Mouse (Mus musculus) embryo, embryonic 11.5 days (tissue): ENCODE data around the gene Lrmda.

Experiments
- DNase-seq: peaks from one replicate; pipeline ENCODE4 v3.0.0-alpha.2; 2012; ENCODE audit warnings: low read depth, low spot score

Lrmda gene

DNA sequence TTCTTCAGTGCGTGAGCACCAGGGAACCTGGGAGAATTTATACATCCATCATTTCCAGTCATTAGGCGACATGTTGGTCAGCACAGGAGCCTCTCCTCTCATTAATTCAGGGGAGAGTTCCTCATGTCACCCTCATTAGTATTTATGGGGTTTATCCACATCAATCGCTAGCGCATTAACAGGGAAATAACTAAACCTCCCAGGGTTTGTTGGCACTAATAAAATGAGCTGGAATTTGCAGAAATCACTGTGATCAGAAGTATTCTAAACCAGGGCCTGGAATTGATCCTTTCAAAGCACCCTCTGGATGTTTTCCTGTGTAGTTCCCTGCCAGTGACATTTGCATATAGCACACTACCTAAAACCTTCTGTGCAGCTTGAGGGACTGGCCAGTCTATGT, 382.9 kb downstream of the Lrmda start:
- DNase-seq: no peak

DNA sequence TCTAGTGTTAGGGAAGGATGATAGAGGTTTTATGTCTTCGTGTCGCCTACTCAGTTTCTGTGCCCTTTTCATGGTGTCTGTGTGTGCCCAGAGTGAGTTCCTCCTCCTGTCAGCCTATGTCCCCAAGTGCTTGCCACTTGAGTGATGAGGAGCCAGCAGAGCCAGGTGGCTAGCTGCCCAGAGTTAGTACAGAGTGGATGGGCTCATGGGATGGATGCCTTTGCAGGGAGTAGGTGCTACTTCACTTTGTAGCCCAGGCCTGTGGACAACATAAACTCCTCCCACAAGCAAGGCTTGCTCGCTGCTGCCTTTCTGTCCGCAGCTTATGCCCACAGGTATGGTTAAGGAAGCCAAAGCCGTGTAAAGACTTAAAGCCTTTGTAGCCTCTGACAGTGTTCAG, 387.1 kb downstream of the Lrmda start:
- DNase-seq: no peak

DNA sequence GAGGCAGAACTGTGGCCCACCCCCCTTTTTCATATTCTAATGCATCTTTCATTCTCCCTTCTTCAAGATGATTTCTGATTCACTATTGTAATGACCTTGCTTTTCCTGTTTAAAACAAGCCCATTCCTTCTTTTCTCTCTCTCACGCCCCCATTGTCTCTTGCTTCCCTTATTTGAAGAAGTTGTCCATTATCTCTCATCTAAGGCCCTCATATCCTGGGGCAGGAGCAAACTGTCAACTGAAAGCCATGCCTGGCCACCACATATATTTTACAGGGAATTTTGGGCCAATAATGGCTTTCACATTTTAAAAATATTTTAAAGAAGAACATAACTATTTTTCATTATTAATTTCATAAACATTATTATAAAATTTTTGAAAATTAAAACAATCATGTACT, 391.3 kb downstream of the Lrmda start:
- no peak for DNase-seq

DNA sequence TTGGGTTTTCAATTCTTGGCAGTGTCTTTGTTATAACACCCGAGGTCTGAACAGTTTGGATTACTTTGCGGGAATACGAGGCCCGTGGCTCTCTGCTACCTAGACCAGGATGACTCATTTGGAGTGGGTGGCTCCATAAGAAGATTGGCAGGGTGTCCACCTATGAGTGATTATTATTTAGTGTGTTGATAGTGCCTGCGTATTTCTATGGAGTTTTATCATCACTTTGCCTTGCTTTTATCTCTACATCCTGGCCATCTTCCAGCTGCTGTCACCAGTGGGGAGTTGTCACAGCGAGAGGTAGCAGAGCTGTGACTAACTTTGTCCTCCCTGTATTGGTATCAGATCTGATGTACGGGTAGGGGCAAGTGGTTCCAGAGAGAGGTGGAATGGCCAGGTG, 393.7 kb downstream of the Lrmda start:
- no peak for DNase-seq

DNA sequence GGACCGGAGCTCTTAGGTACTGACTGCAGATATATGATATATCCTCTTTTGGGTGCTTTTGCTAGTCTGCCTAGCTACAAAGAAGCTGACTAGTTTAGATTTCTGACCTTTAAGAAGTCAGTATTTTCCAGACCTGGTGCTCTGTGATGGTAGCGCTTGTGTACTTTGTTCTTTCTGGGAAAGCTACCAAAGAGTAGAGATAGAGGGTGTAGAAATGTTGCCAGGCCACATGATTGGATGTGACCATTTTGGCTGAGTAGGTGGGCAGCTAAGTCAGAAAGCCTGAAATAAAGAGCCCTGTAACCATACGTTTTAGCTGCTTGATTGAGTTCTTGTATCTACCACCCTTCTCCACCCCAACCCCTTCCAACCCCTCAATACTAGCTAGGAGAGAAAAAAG, 398.2 kb downstream of the Lrmda start:
- no peak for DNase-seq

DNA sequence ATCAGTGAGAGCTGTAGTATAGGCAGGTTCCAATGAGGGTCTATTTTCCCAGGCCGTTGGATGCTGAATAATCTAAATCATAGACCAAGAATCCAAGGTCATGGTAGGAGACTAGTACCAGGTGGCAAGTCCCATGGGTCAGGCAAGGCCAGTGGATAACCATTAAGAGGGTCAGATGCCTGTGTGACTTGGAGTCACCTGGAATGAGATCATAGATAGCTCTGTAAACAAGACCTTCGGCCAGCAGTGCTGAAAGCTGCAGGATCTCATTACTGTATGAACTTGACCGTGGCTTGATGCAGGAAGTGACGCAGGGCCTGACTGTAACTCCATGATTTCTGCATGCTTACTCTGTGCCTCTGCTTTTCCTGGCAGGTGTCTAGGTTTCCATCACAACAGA, 402.2 kb downstream of the Lrmda start:
- DNase-seq: no peak

DNA sequence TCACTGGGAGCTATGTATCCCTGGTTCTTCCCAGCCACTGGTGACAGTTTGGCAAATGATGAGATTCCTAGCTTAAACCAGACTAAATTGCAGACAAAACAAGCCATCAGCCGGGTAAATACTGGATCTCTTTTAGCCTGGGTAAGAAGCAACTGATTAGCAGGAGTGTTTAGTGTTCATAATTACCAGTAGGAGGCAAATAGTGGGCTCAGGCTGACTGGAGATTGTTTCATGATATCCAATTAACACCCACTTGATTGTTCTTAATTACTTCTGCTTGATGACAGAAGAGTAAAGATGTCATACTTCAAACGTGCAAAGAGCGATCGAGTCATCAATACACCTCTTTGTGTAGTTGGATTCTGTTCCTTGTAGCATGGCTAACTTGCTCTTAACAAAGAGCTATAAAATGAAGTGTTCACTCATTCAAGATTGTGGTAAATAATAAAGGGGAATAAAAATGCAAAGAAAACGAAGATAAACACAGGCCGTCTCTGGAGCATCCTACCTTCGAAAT, 405.6 kb downstream of the Lrmda start:
- DNase-seq: no peak

DNA sequence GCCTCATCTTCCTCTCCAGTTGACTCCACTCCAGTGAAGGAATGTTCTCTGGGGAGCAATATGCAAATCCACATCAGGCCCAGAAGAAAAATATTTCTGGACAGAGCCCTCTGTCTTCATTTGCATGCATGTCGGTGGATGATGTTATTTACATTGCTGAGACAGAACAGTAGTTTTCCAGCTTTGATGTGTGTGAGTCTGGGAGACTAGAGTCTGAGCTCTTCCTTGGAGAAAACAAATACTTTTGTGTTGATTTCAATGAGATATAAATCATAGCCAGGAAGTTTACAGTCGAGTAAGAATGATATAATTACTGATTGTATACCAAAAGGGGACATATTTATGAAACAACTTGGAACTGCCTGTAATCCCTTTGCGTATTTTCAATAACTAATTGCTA, 415.9 kb downstream of the Lrmda start:
- DNase-seq: no peak

DNA sequence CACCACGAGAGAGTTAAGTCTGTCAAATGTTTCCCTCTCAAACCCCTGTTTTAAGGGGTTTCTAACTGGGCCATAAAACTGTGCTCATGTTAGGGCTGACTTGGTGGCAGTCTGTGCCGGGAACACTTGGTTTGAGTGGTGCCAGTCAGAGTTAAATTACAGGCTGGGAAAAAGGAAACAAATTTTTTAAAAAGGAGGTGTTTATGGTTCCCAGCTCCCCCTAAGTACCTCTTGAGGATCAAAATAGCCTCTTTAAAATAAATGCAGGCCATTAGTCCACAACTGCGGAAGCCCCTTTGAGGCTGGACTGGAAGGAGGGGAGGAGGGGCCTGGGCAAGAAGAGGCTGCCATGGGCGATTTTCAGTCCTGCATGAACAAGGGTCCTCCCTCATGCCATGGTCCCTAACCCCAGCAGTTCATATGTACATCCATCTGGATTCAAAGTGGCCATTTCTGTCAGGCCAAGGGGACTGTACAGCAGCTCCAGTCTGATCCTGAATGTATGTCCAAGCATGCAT, 416.4 kb downstream of the Lrmda start:
- DNase-seq: no peak

DNA sequence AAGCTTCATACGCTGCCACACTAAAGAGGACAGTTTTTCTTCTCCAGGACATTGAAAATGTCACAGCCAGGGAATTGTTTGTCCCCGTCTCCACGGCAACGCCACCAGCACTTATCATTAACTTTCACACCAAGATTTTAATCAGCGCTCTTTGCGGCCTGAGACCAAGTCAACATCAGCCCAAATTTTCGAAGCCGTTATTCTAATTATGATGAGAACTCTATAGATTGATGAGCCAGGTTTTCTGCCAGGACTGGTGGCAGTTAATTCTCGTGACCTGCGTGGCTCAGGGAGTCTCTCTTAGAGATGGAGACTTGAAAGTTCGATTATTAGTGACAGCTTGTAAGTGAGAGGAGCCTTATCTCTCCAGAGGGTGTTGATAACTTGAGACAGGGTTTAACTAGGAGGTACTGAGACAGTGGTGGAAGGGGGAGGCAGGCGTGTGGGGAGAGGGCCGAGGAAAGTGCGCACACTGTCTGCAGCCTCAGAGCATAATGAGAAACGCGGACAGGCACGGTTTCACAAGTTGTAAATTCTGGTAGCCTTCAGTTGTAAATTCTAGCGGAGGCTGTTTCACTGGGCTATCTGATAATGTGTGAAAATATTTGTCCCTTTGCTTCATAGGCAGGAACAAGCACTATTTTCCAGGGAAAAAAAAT, 421.0 kb downstream of the Lrmda start:
- no peak for DNase-seq

DNA sequence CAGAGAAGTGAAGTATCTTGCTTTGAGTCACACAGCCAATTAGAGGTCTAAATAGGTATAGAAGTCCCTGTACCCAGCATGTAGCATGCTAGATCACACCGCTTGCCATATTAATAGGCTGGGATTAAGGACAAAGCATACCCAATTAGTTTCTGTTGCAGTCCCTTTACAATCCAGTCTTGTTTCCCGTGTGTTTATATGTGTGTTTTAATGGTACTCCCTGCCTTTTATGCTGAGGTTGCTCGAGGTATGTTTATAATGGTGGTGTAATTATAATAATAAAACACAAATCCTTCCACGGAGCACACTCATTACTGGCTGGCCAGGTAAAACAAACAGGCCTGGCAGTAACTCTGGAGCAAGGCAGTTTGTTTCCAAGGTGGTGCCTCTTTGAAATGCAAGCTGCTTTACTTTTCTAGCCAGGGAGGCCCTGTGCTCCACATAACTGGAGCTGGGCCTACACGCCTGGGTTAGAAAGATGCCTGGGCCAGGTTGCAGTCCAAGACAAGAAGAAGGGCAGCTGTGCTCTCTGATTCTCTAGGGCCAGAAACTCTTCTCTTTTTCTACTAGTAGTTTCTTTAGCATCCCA, 422.4 kb downstream of the Lrmda start:
- no peak for DNase-seq

DNA sequence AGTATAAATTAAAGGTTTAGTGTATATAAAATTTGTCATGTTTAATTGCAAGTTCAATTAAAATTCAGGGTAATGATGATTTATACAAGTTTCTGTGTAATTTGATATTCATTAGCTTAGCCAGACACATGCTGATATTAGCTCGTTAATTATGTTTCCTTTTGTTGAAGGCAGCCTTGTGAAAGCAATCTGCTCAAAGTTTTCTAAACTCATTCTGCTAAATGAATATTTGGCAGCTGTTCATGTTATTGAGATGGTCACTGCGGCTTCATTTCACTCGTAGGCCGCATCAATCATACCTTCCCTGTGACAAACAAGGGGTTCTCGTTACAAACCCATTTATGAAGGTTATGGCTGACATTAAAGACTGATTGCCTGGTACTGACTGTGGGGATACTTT, 423.2 kb downstream of the Lrmda start:
- no peak for DNase-seq

DNA sequence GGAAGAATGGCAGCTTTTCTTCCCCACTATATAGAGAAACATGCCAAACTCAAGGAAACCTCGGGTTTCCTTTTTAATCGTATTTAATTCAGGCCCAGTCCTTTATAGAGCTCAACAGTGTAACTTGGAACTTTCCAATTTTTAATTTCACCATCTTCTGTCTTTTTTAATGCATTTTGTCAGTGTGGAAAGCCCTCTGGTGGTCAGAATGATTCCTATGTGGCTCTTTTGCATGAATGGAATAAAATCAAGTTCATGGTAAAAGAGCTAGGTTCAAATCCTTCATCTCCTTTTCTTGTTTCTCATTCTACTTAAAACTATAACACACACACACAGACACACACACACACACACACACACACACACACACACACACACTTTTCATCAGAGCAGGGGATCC, 425.0 kb downstream of the Lrmda start:
- no peak for DNase-seq

DNA sequence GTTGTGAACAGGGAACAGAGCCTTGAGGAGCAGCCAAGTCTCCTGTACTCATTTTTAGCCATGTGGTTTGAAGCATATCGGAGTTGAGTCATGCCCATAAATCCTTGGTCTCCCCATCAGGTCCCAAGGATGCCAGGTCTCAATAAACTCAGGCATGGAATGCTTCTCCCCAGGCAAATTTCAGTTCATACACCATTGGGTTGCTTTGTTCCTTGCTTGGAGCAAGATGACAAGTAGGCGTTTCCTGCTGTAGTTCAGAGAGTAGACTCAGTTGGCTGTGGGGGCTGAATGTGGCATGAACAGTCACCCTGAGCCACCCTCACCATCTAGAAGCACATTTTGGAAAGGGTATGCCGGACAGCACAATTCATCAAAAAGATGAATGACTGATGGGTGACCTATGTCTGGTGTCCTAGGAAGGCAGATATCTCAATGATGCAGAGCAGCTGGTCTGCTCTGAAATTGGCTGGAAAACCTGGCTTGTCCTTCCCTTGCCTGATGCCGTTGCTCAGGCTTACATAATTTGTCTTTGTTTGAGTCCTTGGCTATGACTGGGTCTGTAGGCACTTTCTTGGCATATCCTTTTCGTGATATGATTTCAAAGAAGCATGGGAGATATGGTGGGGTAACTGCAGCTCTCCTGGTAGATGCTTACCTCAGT, 425.8 kb downstream of the Lrmda start:
- no peak for DNase-seq

DNA sequence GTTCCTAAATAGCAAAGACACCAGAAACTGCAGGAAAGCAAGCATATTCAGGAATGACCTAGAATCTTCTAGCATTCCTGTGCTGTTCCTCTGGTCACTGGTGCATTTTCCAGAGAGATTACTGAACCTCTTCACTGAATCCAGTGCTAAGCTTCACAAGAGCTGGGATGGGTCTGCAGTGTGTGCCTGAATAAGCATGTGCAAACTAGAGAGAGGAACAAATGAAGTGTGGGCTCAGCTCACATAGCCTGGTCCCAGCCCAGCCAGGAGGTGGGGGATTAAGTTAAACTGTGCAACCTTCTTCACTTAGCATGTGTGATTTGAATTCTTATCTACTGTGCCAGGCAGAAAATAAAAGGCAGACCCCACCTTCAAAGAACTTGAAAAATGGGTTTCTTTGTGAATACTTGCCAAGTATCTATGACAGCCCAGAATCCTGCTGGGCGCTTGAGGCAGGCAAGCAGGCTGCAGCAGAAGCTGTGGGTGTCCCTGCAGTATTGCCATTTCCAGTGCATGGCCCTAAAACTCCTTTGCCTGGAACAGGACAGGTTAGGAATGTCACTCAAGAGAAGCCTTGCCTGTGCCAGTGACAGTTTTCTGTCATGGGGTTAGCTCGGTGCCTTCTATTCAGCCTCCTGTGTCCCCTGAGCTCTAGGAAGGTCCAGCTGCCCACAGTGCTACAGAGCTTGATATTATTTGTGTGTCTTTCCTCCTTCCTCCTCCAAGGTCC, 426.5 kb downstream of the Lrmda start:
- DNase-seq: no peak

DNA sequence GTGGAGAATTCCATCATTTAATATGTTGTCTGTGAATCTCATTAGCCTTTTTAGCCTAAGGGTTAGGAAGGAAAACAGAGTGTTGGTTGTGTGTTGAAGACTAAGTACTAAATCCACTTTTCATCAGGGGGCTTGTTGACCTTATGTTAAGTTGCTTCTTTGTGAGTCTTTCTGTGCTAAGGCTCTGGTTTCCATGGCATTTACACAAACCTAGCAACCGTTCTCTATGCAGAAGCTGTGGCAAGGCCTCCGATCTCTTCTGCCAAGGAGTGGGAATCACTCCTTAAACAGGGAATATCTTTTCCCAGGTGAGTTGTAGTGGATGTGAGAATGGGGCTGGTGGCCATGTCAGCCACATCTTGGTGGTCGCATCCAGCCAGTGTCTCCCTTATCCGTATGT, 432.1 kb downstream of the Lrmda start:
- no peak for DNase-seq

DNA sequence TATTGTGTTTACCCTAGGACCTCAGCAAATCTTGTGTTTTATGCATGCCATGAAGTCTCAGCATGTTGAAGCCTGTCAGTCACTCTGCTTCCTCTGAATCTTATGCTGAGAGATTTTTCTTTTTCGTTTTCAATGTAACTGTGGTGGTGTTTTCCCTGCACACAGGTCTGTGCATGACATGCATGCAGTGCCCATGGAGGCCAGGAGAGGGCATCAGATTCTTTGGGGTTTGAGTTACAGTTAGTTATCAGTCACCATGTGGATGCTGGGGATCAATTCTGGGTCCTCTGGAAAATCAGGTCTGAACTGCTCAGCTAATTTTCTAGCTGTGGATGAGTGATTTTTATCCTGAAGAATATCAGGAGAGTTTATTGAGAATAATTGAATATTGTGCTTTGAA, 444.8 kb downstream of the Lrmda start:
- DNase-seq: no peak

DNA sequence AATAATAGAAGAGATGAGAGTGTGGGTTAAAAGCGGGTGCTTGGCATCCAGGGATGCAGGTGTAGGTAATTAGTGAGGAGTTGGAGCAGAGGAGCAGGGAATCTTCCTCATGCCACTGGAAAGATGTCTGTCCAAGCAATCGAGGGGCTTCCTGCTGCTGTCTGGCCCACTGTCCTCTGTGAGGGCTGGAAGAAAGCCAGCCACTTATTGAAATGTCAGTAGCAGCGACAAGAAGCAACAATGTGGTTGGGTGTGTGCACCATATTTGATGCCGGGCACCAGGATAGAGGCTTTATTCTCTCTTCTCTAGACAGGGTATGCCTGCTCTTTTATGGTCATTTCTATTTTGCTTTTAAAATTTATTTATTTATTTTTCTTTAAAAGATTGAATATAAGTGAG, 451.5 kb downstream of the Lrmda start:
- DNase-seq: no peak

DNA sequence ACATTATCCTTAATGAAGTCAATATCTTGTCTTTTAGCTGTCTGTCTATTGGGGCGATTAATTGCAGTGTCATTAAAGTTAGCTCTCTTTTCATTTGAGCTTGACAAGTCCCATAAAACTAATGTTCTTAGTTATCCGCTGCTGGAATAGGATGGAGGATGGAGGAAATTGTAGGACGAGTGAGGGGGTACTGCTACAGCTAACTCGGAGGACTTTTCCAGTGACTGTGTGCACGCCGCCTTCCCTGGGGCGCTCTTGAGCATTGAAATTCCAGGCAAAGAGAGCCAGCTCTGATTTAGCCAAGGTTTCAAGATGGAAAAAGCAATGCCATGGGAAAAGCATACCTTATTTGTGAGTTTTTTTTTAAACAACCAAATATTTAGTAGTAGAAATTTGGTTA, 453.9 kb downstream of the Lrmda start:
- DNase-seq: no peak

DNA sequence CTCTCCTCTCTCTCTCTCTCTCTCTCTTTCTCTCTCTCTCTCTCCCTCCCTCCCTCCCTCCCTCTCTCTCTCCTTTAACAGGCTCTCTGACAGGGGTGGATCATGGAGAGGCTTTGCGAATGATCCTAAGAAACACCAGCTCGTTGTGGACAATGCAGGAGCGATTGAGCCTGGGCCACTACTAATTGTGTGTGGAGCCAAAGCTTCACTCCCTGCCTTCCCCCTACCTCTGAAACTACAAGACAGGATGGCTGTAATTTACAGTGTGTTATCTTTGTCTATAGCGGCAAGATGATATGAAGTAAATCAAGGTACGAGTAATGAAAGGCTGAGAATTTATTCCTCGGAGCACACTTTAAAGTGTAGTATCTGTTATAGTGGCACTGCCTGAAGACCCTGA, 454.5 kb downstream of the Lrmda start:
- DNase-seq: no peak

DNA sequence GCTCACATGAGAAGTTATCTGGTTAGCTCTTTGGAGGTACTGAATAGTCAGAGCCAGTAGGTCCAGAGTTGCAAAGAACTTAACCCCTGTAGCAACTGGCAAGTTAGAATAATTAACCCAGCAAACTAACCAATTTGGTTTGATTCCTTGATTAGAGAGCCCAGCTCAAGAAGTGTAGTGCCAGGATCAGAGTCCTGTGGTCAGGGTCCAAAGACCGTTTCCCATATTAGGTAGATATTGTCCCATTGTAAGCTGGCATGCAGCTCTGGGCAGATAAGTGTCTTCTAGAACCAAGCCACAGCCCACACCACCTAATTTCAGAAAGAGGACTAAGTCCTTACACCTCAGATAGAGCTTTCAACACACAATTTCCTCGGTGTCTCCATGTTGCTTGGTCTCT, 473.8 kb downstream of the Lrmda start:
- no peak for DNase-seq

DNA sequence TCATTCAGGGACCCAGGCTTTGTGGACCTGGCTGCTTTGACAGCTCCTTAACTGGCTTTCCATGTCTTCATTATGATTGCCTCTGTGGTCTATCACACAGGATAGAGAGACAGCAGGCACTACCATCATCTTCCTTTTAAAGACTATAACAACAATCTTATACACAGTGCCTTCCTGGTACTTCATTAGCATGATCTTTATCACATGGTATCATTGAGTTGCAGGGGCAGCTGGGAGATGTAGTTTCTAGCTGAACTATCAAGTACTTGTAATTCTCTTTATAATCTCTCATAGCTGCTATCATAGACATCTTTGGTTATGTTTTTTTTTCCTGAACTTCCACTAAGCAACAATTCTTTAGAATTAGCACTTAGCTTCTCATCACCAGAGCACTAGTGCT, 474.8 kb downstream of the Lrmda start:
- no peak for DNase-seq
